Mouse (Mus musculus): Measurements from ENCODE around the gene Zfp764. TPM values are rescaled to one million over a fixed set of nuclear protein-coding genes. Genes with fewer than 3 reads are reported as not detected.

Zfp764 gene
- total and polyA plus RNA-seq, 2 experiments from 2014 or later: 2.7 to 4.7 TPM

DNA sequence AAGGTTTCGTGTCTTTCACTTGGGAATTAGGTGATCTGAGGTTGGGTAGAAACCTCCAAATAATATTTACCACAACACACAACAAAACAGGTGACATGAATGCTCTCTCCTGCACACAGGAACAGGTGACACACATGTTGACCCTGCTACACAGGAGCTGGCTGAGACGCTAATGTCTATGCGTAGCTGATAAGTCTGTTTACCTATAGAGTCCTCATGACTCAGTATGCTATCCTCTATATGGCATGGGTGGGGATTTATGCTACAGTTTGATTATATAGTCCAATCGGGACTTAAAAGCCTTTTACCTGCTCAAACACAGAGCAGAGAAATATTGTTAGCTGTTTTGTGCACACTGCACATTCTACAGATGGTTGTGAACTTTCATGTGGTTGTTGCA, 46.4 kb downstream of the Zfp764 start:
- ATAC-seq (ENCODE audit: low FRiP score): no peak
- no peaks in the 10 kb centered on the region; the same call in 1 of the 2 replicates for H3K4me1 ChIP-seq (ENCODE audit: insufficient read depth, low read length)
- peaks cover 3% of the 10 kb centered on the region; the same call in 1 of the 2 replicates for H3K27me3 ChIP-seq (ENCODE audit: insufficient read depth, low read length)
- no peaks in the 10 kb centered on the region for H3K36me3 ChIP-seq (ENCODE audit: insufficient read depth, low read length)
- no peak overlapping the region for H3K4me2 ChIP-seq (ENCODE audit: low read depth, low read length, poor library complexity, severe bottlenecking)
- H3K9me3 ChIP-seq (ENCODE audit: low read length): no peaks in the 10 kb centered on the region
- H3K4me3 ChIP-seq (ENCODE audit: low read depth, low read length): no peak overlapping the region
- no peak for TF ChIP-seq CTCF (IDR thresholded peaks at IDR 0.05)
- H3K27ac ChIP-seq (ENCODE audit: low read depth, low read length): no peak overlapping the region
- no peak overlapping the region for H3K9ac ChIP-seq (replicated peaks; ENCODE audit: low read length, poor library complexity, severe bottlenecking)
- no peak for DNase-seq (ENCODE audit: low spot score)
- 83% methylated on average over 4 of the region's 4 CpGs for WGBS

- Histone ChIP-seq H3K4me1 (ENCODE audit: insufficient read depth, low read length) (no peaks in the 10 kb centered on the region; the same call in 1 of the 2 replicates), H3K4me2 (ENCODE audit: low read depth, low read length, poor library complexity, severe bottlenecking) (no peak overlapping the region), H3K4me3 (ENCODE audit: low read depth, low read length) (no peak overlapping the region), H3K9ac (replicated peaks; ENCODE audit: low read length, poor library complexity, severe bottlenecking) (no peak overlapping the region), H3K27ac (ENCODE audit: low read depth, low read length) (no peak overlapping the region), H3K9me3 (ENCODE audit: low read length) (no peaks in the 10 kb centered on the region), H3K27me3 (ENCODE audit: insufficient read depth, low read length) (peaks cover 3% of the 10 kb centered on the region; the same call in 1 of the 2 replicates), H3K36me3 (ENCODE audit: insufficient read depth, low read length) (no peaks in the 10 kb centered on the region)
- no peak for DNase-seq (ENCODE audit: low spot score)
- TF ChIP-seq CTCF (IDR thresholded peaks at IDR 0.05): no peak
- 68% methylated on average over 4 of the region's 4 CpGs for WGBS
- ATAC-seq (ENCODE audit: low FRiP score): no peak
These were observed 48.1 kb downstream of the Zfp764 start for GRCm38 (mm10) chr7:127358472-127358871.

DNA sequence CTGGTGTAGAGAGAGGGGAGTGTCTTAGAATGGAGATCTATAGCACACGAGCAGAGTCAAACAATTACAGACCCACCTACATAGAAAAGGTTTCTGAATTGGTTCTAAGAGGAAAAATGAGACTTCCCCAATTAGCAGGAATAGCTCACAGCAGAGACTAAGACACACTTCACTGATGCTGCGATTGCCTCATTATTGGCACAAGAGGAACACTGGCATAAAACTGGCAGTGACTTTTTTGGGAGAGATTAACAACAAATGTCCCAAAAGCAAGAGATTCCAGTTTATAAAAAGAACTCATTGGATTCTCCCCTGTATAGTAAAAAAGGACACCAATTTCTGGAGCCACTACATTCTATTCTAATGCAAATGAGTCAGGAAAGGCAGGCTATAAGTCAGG, 48.8 kb downstream of the Zfp764 start:
- H3K27me3 ChIP-seq (ENCODE audit: insufficient read depth, low read length): peaks cover 3% of the 10 kb centered on the region; the same call in 1 of the 2 replicates
- no peak overlapping the region for H3K4me2 ChIP-seq (ENCODE audit: low read depth, low read length, poor library complexity, severe bottlenecking)
- H3K4me1 ChIP-seq (ENCODE audit: insufficient read depth, low read length): no peaks in the 10 kb centered on the region
- no peak overlapping the region for H3K27ac ChIP-seq (ENCODE audit: low read depth, low read length)
- no peaks in the 10 kb centered on the region for H3K36me3 ChIP-seq (ENCODE audit: insufficient read depth, low read length)
- ATAC-seq (ENCODE audit: low FRiP score) (no peak), DNase-seq (ENCODE audit: low spot score) (no peak)
- H3K9me3 ChIP-seq (ENCODE audit: low read length): no peaks in the 10 kb centered on the region
- H3K9ac ChIP-seq (replicated peaks; ENCODE audit: low read length, poor library complexity, severe bottlenecking): 0 out of 2 replicates have a peak overlapping the region, but pooled peaks have one; percentile 19
- no peak for TF ChIP-seq CTCF (IDR thresholded peaks at IDR 0.05)
- 64% methylated on average over 2 of the region's 2 CpGs for WGBS
- no peak overlapping the region for H3K4me3 ChIP-seq (ENCODE audit: low read depth, low read length)

- WGBS: 70% methylated on average over 3 of the region's 3 CpGs
- Histone ChIP-seq H3K4me1 (ENCODE audit: insufficient read depth, low read length) (no peaks in the 10 kb centered on the region), H3K9ac (replicated peaks; ENCODE audit: low read length, poor library complexity, severe bottlenecking) (no peak overlapping the region), H3K4me2 (ENCODE audit: low read depth, low read length, poor library complexity, severe bottlenecking) (no peak overlapping the region), H3K36me3 (ENCODE audit: insufficient read depth, low read length) (no peaks in the 10 kb centered on the region), H3K27ac (ENCODE audit: low read depth, low read length) (no peak overlapping the region), H3K4me3 (ENCODE audit: low read depth, low read length) (no peak overlapping the region), H3K27me3 (ENCODE audit: insufficient read depth, low read length) (no peaks in the 10 kb centered on the region), H3K9me3 (ENCODE audit: low read length) (no peaks in the 10 kb centered on the region)
- no peak for DNase-seq (ENCODE audit: low spot score)
- TF ChIP-seq CTCF (IDR thresholded peaks at IDR 0.05): no peak
- no peak for ATAC-seq (ENCODE audit: low FRiP score)
These were observed 50.8 kb downstream of the Zfp764 start for GRCm38 (mm10) chr7:127355796-127356195.

Other genes starting within 250 kb of the Zfp764 start
- gene Cd2bp2, start 210.8 kb downstream of the Zfp764 start, total RNA-seq (2014; rRNA removed): 85.7 and 103 TPM in 2 replicates
- gene Cd2bp2, start 210.8 kb downstream of the Zfp764 start, polyA plus RNA-seq (2015; fragmentation: Nextera tagmentation; extraction: Ambion mirVana): 62.6 and 64.8 TPM in 2 replicates
- gene Tbc1d10b, start 198.4 kb downstream of the Zfp764 start, total RNA-seq (2014; rRNA removed): 70.2 and 72.3 TPM in 2 replicates
- gene Tbc1d10b, start 198.4 kb downstream of the Zfp764 start, polyA plus RNA-seq (2015; fragmentation: Nextera tagmentation; extraction: Ambion mirVana): 24.5 and 28.7 TPM in 2 replicates
- gene Mylpf, start 197.9 kb downstream of the Zfp764 start, total RNA-seq (2014; rRNA removed): 0.90 and 1.4 TPM in 2 replicates
- 1.5 and 2.2 TPM in 2 replicates for gene Mylpf, start 197.9 kb downstream of the Zfp764 start, polyA plus RNA-seq (2015; fragmentation: Nextera tagmentation; extraction: Ambion mirVana)
- 37.4 and 39.6 TPM in 2 replicates for gene Zfp553, start 173.8 kb downstream of the Zfp764 start, total RNA-seq (2014; rRNA removed)
- 32.3 TPM in 2 replicates for gene Zfp553, start 173.8 kb downstream of the Zfp764 start, polyA plus RNA-seq (2015; fragmentation: Nextera tagmentation; extraction: Ambion mirVana)
- 0.22 and 3.7 TPM in 2 replicates for gene Sept1, start 173.7 kb downstream of the Zfp764 start, total RNA-seq (2014; rRNA removed)
- 4.2 and 5.3 TPM in 2 replicates for gene Sept1, start 173.7 kb downstream of the Zfp764 start, polyA plus RNA-seq (2015; fragmentation: Nextera tagmentation; extraction: Ambion mirVana)
- gene Zfp771, start 162.5 kb downstream of the Zfp764 start, total RNA-seq (2014; rRNA removed): 76.8 and 94.5 TPM in 2 replicates
- gene Zfp771, start 162.5 kb downstream of the Zfp764 start, polyA plus RNA-seq (2015; fragmentation: Nextera tagmentation; extraction: Ambion mirVana): 80.2 and 83.8 TPM in 2 replicates
- 75.0 and 92.2 TPM in 2 replicates for gene Dctpp1, start 146.1 kb downstream of the Zfp764 start, total RNA-seq (2014; rRNA removed)
- gene Dctpp1, start 146.1 kb downstream of the Zfp764 start, polyA plus RNA-seq (2015; fragmentation: Nextera tagmentation; extraction: Ambion mirVana): 120 and 132 TPM in 2 replicates
- gene Sephs2, start 132.8 kb downstream of the Zfp764 start, total RNA-seq (2014; rRNA removed): 70.0 and 79.3 TPM in 2 replicates
- 95.1 and 95.2 TPM in 2 replicates for gene Sephs2, start 132.8 kb downstream of the Zfp764 start, polyA plus RNA-seq (2015; fragmentation: Nextera tagmentation; extraction: Ambion mirVana)
- gene Itgal, start 110.6 kb downstream of the Zfp764 start, total RNA-seq (2014; rRNA removed): 0.49 and 0.61 TPM in 2 replicates
- gene Itgal, start 110.6 kb downstream of the Zfp764 start, polyA plus RNA-seq (2015; fragmentation: Nextera tagmentation; extraction: Ambion mirVana): 0.22 TPM in 2 replicates
- gene Zfp768, start 61.2 kb downstream of the Zfp764 start, total RNA-seq (2014; rRNA removed): 47.2 and 56.3 TPM in 2 replicates
- gene Zfp768, start 61.2 kb downstream of the Zfp764 start, polyA plus RNA-seq (2015; fragmentation: Nextera tagmentation; extraction: Ambion mirVana): 12.7 and 14.9 TPM in 2 replicates
- 8.3 and 8.6 TPM in 2 replicates for gene Zfp747, start 30.8 kb downstream of the Zfp764 start, total RNA-seq (2014; rRNA removed)
- 4.0 and 5.8 TPM in 2 replicates for gene Zfp747, start 30.8 kb downstream of the Zfp764 start, polyA plus RNA-seq (2015; fragmentation: Nextera tagmentation; extraction: Ambion mirVana)
- 4.0 and 4.1 TPM in 2 replicates for gene 9130019O22Rik, start 19.7 kb downstream of the Zfp764 start, total RNA-seq (2014; rRNA removed)
- 1.4 and 2.0 TPM in 2 replicates for gene 9130019O22Rik, start 19.7 kb downstream of the Zfp764 start, polyA plus RNA-seq (2015; fragmentation: Nextera tagmentation; extraction: Ambion mirVana)
- gene E430018J23Rik, start 13.2 kb downstream of the Zfp764 start, total RNA-seq (2014; rRNA removed): 8.5 and 9.1 TPM in 2 replicates
- 1.4 and 1.9 TPM in 2 replicates for gene E430018J23Rik, start 13.2 kb downstream of the Zfp764 start, polyA plus RNA-seq (2015; fragmentation: Nextera tagmentation; extraction: Ambion mirVana)
- gene Zfp688, start 15.2 kb upstream of the Zfp764 start, total RNA-seq (2014; rRNA removed): 21.1 and 33.1 TPM in 2 replicates
- gene Zfp688, start 15.2 kb upstream of the Zfp764 start, polyA plus RNA-seq (2015; fragmentation: Nextera tagmentation; extraction: Ambion mirVana): 34.3 and 36.0 TPM in 2 replicates
- 7.7 and 11.0 TPM in 2 replicates for gene Zfp689, start 42.3 kb upstream of the Zfp764 start, total RNA-seq (2014; rRNA removed)
- gene Zfp689, start 42.3 kb upstream of the Zfp764 start, polyA plus RNA-seq (2015; fragmentation: Nextera tagmentation; extraction: Ambion mirVana): 7.3 and 8.0 TPM in 2 replicates
- 36.2 and 38.7 TPM in 2 replicates for gene Prr14, start 52.8 kb upstream of the Zfp764 start, total RNA-seq (2014; rRNA removed)
- gene Prr14, start 52.8 kb upstream of the Zfp764 start, polyA plus RNA-seq (2015; fragmentation: Nextera tagmentation; extraction: Ambion mirVana): 28.2 and 28.3 TPM in 2 replicates
- gene Fbrs, start 72.4 kb upstream of the Zfp764 start, total RNA-seq (2014; rRNA removed): 41.0 and 44.8 TPM in 2 replicates
- 9.6 and 11.8 TPM in 2 replicates for gene Fbrs, start 72.4 kb upstream of the Zfp764 start, polyA plus RNA-seq (2015; fragmentation: Nextera tagmentation; extraction: Ambion mirVana)
- 31.7 and 50.8 TPM in 2 replicates for gene Srcap, start 105.2 kb upstream of the Zfp764 start, total RNA-seq (2014; rRNA removed)
- 25.9 and 30.4 TPM in 2 replicates for gene Srcap, start 105.2 kb upstream of the Zfp764 start, polyA plus RNA-seq (2015; fragmentation: Nextera tagmentation; extraction: Ambion mirVana)
- gene Gm42715, start 112.8 kb upstream of the Zfp764 start, total RNA-seq (2014; rRNA removed): 19.6 and 32.1 TPM in 2 replicates
- gene Gm42715, start 112.8 kb upstream of the Zfp764 start, polyA plus RNA-seq (2015; fragmentation: Nextera tagmentation; extraction: Ambion mirVana): 9.0 and 11.4 TPM in 2 replicates
- gene Tmem265, start 154.6 kb upstream of the Zfp764 start, total RNA-seq (2014; rRNA removed): 1.9 and 2.7 TPM in 2 replicates
- 8.7 and 9.7 TPM in 2 replicates for gene Tmem265, start 154.6 kb upstream of the Zfp764 start, polyA plus RNA-seq (2015; fragmentation: Nextera tagmentation; extraction: Ambion mirVana)
- gene Phkg2, start 166.5 kb upstream of the Zfp764 start, total RNA-seq (2014; rRNA removed): 54.0 and 60.9 TPM in 2 replicates
- gene Phkg2, start 166.5 kb upstream of the Zfp764 start, polyA plus RNA-seq (2015; fragmentation: Nextera tagmentation; extraction: Ambion mirVana): 62.5 and 64.7 TPM in 2 replicates
- 6.7 and 8.1 TPM in 2 replicates for gene Ccdc189, start 181.8 kb upstream of the Zfp764 start, total RNA-seq (2014; rRNA removed)
- 11.8 and 13.5 TPM in 2 replicates for gene Ccdc189, start 181.8 kb upstream of the Zfp764 start, polyA plus RNA-seq (2015; fragmentation: Nextera tagmentation; extraction: Ambion mirVana)
- 34.5 and 42.9 TPM in 2 replicates for gene Rnf40, start 181.9 kb upstream of the Zfp764 start, total RNA-seq (2014; rRNA removed)
- 38.1 and 40.9 TPM in 2 replicates for gene Rnf40, start 181.9 kb upstream of the Zfp764 start, polyA plus RNA-seq (2015; fragmentation: Nextera tagmentation; extraction: Ambion mirVana)
- gene Zfp629, start 209.0 kb upstream of the Zfp764 start, total RNA-seq (2014; rRNA removed): 36.1 and 42.6 TPM in 2 replicates
- 15.1 and 15.5 TPM in 2 replicates for gene Zfp629, start 209.0 kb upstream of the Zfp764 start, polyA plus RNA-seq (2015; fragmentation: Nextera tagmentation; extraction: Ambion mirVana)

Measured in midbrain, postnatal 0 days (tissue).